Mouse (Mus musculus): ENCODE results near the gene Cacna1c. TPM values are rescaled to one million over a fixed set of nuclear protein-coding genes. Genes with fewer than 3 reads are reported as not detected.

The Cacna1c gene
- polyA plus RNA-seq, 1 experiment from 2014 or later = 8.7 TPM

DNA sequence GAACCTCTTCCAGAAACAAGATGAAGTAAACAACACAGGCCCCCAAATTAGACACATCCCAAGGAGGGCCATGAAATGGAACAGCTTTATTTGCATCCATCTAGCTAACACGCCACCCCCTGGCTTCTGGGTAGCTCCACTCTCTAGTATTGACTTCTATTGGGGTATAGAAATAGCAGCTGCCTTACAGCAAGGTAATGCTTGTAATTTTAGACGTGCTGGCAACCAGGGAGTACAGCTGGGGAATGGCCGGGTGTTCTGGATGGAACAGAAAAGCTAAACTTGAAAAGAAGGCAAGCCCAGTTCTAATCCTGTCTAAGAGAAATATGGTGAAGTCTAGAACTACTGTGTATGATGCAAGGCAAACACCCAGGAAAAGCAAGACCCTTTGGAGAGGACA, 329.3 kb downstream of the Cacna1c start:
- 65% methylated on average over 3 of the region's 3 CpGs for WGBS
- H3K9ac ChIP-seq (ENCODE audit: low read length) = no peak overlapping the region
- no peaks in the 10 kb centered on the region for H3K9me3 ChIP-seq (ENCODE audit: control insufficient read depth, low read length)
- H3K4me1 ChIP-seq (ENCODE audit: control insufficient read depth, insufficient read depth, low read length) = peaks cover 4% of the 10 kb centered on the region; the same call in 1 of the 2 replicates
- DNase-seq (ENCODE audit: low spot score) = no peak
- H3K27me3 ChIP-seq (ENCODE audit: control insufficient read depth, insufficient read depth, low read length) = no peaks in the 10 kb centered on the region
- H3K27ac ChIP-seq (replicated peaks; ENCODE audit: low read depth, low read length) = no peak overlapping the region
- no peaks in the 10 kb centered on the region for H3K36me3 ChIP-seq (ENCODE audit: control insufficient read depth, insufficient read depth, low read length)
- no peak for ATAC-seq (ENCODE audit: insufficient number of reproducible peaks, low FRiP score, low TSS enrichment, low read depth)
- H3K4me3 ChIP-seq (ENCODE audit: low read depth, low read length) = no peak overlapping the region
- no peak overlapping the region for H3K4me2 ChIP-seq (ENCODE audit: low read depth, severe bottlenecking)

- H3K4me1 ChIP-seq (ENCODE audit: control insufficient read depth, insufficient read depth, low read length) = peaks cover 4% of the 10 kb centered on the region; the same call in 1 of the 2 replicates
- 88% methylated on average over 5 of the region's 5 CpGs for WGBS
These were observed 330.3 kb downstream of the Cacna1c start for GRCm38 (mm10) chr6:118865777-118866380.

DNA sequence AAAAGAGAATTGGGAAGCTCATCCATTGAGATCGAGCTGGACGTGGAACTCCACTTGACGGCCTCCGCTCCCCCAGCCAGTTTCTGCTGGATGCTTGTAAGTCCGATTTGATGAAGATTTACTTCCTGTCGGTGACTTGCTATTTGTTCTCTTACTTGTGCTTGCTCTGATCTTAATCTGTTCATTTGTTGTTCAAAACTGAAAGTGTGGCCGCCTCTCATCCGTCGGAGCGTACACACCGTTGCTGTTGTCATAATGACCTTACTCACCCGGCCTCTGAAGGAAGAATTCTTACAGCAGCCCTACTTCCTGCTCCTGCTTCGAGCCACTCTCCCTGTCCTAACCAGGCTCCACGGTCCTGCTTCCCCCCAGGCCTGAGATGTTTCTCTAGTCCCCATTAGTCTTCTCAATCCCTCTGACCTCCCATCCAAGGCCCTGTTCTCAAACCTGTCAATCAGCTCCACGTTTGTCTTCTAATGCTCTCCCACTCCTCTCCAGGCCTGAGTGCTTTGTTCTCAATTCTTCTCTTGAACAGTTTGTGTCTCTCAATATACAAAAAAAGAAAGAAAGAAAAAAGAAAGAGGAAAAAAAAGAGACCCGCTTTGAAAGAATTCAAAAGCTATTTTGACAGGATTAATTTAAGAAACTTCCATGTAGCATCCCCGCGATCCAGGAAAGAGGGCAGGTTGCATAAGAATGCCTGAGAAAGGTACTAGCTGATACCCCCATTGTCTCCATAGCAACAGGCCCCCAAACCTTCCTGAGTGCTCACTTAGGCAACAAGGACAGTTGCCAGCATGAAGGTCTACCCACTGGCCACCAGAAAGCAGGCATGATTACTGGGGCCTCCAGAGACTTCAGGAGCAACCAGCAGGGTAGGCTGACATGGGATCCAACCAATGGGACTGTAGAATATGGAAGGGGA, 331.3 kb downstream of the Cacna1c start:
- no peaks in the 10 kb centered on the region for H3K36me3 ChIP-seq (ENCODE audit: control insufficient read depth, insufficient read depth, low read length)
- DNase-seq (ENCODE audit: low spot score) (no peak), ATAC-seq (ENCODE audit: insufficient number of reproducible peaks, low FRiP score, low TSS enrichment, low read depth) (no peak)
- 75% methylated on average over 18 of the region's 18 CpGs for WGBS
- no peak overlapping the region for H3K9ac ChIP-seq (ENCODE audit: low read length)
- H3K27ac ChIP-seq (replicated peaks; ENCODE audit: low read depth, low read length) = no peak overlapping the region
- no peaks in the 10 kb centered on the region for H3K9me3 ChIP-seq (ENCODE audit: control insufficient read depth, low read length)
- peaks cover 4% of the 10 kb centered on the region; the same call in 1 of the 2 replicates for H3K4me1 ChIP-seq (ENCODE audit: control insufficient read depth, insufficient read depth, low read length)
- no peaks in the 10 kb centered on the region for H3K27me3 ChIP-seq (ENCODE audit: control insufficient read depth, insufficient read depth, low read length)
- no peak overlapping the region for H3K4me3 ChIP-seq (ENCODE audit: low read depth, low read length)
- no peak overlapping the region for H3K4me2 ChIP-seq (ENCODE audit: low read depth, severe bottlenecking)

More at GRCm38 (mm10) chr6:118865777-118866380, 330.3 kb downstream of the Cacna1c start:
- no peak for ATAC-seq (ENCODE audit: insufficient number of reproducible peaks, low FRiP score, low TSS enrichment, low read depth)
- Histone ChIP-seq H3K27me3 (ENCODE audit: control insufficient read depth, insufficient read depth, low read length) (no peaks in the 10 kb centered on the region), H3K4me3 (ENCODE audit: low read depth, low read length) (no peak overlapping the region), H3K36me3 (ENCODE audit: control insufficient read depth, insufficient read depth, low read length) (no peaks in the 10 kb centered on the region), H3K9me3 (ENCODE audit: control insufficient read depth, low read length) (no peaks in the 10 kb centered on the region), H3K9ac (ENCODE audit: low read length) (no peak overlapping the region), H3K27ac (replicated peaks; ENCODE audit: low read depth, low read length) (no peak overlapping the region), H3K4me2 (ENCODE audit: low read depth, severe bottlenecking) (no peak overlapping the region)
- DNase-seq (ENCODE audit: low spot score) = no peak

DNA sequence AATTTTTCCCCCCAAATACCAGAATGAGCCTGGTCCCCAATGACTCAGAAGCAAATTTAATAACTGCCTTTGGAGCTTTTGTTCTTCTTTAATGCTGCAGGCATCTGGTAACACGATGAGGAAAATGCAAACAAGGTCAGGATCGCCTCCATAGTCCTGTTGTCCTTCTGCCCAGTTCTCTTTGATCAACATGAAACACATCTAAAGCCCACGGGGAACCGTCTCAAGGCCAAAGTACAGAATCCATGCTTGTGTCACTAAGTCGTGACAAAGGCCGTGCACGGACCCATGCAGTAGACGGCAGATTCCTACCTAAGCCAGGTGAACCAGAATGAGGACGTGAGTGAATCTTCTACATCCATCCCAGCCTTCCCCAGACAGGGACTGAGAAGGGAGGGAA, 333.5 kb downstream of the Cacna1c start:
- 91% methylated on average over 9 of the region's 9 CpGs for WGBS
- no peak overlapping the region for H3K27ac ChIP-seq (replicated peaks; ENCODE audit: low read depth, low read length)

GRCm38 (mm10) chr6:118862091-118862490, 334.1 kb downstream of the Cacna1c start:
- DNase-seq (ENCODE audit: low spot score) (no peak), ATAC-seq (ENCODE audit: insufficient number of reproducible peaks, low FRiP score, low TSS enrichment, low read depth) (no peak)
- no peak overlapping the region for H3K4me3 ChIP-seq (ENCODE audit: low read depth, low read length)
- H3K4me2 ChIP-seq (ENCODE audit: low read depth, severe bottlenecking) = no peak overlapping the region
- H3K27ac ChIP-seq (replicated peaks; ENCODE audit: low read depth, low read length) = no peak overlapping the region
- H3K9me3 ChIP-seq (ENCODE audit: control insufficient read depth, low read length) = no peaks in the 10 kb centered on the region
- no peaks in the 10 kb centered on the region for H3K27me3 ChIP-seq (ENCODE audit: control insufficient read depth, insufficient read depth, low read length)
- no peaks in the 10 kb centered on the region for H3K4me1 ChIP-seq (ENCODE audit: control insufficient read depth, insufficient read depth, low read length)
- H3K36me3 ChIP-seq (ENCODE audit: control insufficient read depth, insufficient read depth, low read length) = no peaks in the 10 kb centered on the region
- no peak overlapping the region for H3K9ac ChIP-seq (ENCODE audit: low read length)
- WGBS = 92% methylated on average over 5 of the region's 5 CpGs

More for the DNA sequence above, 333.5 kb downstream of the Cacna1c start:
- no peak for DNase-seq (ENCODE audit: low spot score)
- H3K4me3 ChIP-seq (ENCODE audit: low read depth, low read length) = no peak overlapping the region
- H3K9ac ChIP-seq (ENCODE audit: low read length) = no peak overlapping the region
- no peaks in the 10 kb centered on the region for H3K36me3 ChIP-seq (ENCODE audit: control insufficient read depth, insufficient read depth, low read length)
- H3K27me3 ChIP-seq (ENCODE audit: control insufficient read depth, insufficient read depth, low read length) = no peaks in the 10 kb centered on the region
- no peaks in the 10 kb centered on the region for H3K4me1 ChIP-seq (ENCODE audit: control insufficient read depth, insufficient read depth, low read length)
- no peak for ATAC-seq (ENCODE audit: insufficient number of reproducible peaks, low FRiP score, low TSS enrichment, low read depth)
- H3K4me2 ChIP-seq (ENCODE audit: low read depth, severe bottlenecking) = no peak overlapping the region
- no peaks in the 10 kb centered on the region for H3K9me3 ChIP-seq (ENCODE audit: control insufficient read depth, low read length)

DNA sequence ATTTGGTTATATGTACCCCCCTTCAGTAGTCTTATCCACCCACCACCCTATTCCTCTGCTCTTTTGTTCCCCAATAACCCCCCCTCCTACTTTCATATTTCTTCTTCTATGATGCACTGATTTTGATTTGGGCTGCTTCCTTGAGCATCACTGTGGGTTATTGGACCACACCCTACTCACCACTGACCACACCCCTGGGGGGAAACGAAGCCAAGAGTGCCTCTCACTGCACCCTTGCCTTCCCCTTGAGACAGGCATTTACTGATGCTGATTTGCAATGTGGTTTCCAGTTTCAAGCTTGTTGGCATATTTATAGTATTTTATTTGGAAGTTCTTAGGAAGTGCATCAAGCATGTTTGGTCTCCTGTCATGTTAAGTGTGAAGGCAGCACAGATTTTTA, 337.8 kb downstream of the Cacna1c start:
- no peak overlapping the region for H3K27ac ChIP-seq (replicated peaks; ENCODE audit: low read depth, low read length)
- H3K27me3 ChIP-seq (ENCODE audit: control insufficient read depth, insufficient read depth, low read length) = no peaks in the 10 kb centered on the region
- H3K9ac ChIP-seq (ENCODE audit: low read length) = no peak overlapping the region
- H3K9me3 ChIP-seq (ENCODE audit: control insufficient read depth, low read length) = no peaks in the 10 kb centered on the region
- no peak overlapping the region for H3K4me3 ChIP-seq (ENCODE audit: low read depth, low read length)
- no peaks in the 10 kb centered on the region for H3K36me3 ChIP-seq (ENCODE audit: control insufficient read depth, insufficient read depth, low read length)
- no peak overlapping the region for H3K4me2 ChIP-seq (ENCODE audit: low read depth, severe bottlenecking)
- WGBS = 35% methylated on average over 1 of the region's 1 CpGs
- ATAC-seq (ENCODE audit: insufficient number of reproducible peaks, low FRiP score, low TSS enrichment, low read depth) (no peak), DNase-seq (ENCODE audit: low spot score) (no peak)
- no peaks in the 10 kb centered on the region for H3K4me1 ChIP-seq (ENCODE audit: control insufficient read depth, insufficient read depth, low read length)

- DNase-seq (ENCODE audit: low spot score) (no peak), ATAC-seq (ENCODE audit: insufficient number of reproducible peaks, low FRiP score, low TSS enrichment, low read depth) (no peak)
- H3K4me3 ChIP-seq (ENCODE audit: low read depth, low read length) = no peak overlapping the region
- no peak overlapping the region for H3K4me2 ChIP-seq (ENCODE audit: low read depth, severe bottlenecking)
- H3K36me3 ChIP-seq (ENCODE audit: control insufficient read depth, insufficient read depth, low read length) = no peaks in the 10 kb centered on the region
- H3K4me1 ChIP-seq (ENCODE audit: control insufficient read depth, insufficient read depth, low read length) = no peaks in the 10 kb centered on the region
- no peaks in the 10 kb centered on the region for H3K27me3 ChIP-seq (ENCODE audit: control insufficient read depth, insufficient read depth, low read length)
- 81% methylated on average over 6 of the region's 6 CpGs for WGBS
- H3K9me3 ChIP-seq (ENCODE audit: control insufficient read depth, low read length) = no peaks in the 10 kb centered on the region
- no peak overlapping the region for H3K9ac ChIP-seq (ENCODE audit: low read length)
- no peak overlapping the region for H3K27ac ChIP-seq (replicated peaks; ENCODE audit: low read depth, low read length)
These were observed 344.1 kb downstream of the Cacna1c start for GRCm38 (mm10) chr6:118852131-118852530.

- Histone ChIP-seq H3K36me3 (ENCODE audit: control insufficient read depth, insufficient read depth, low read length) (no peaks in the 10 kb centered on the region), H3K4me2 (ENCODE audit: low read depth, severe bottlenecking) (no peak overlapping the region), H3K4me1 (ENCODE audit: control insufficient read depth, insufficient read depth, low read length) (no peaks in the 10 kb centered on the region), H3K4me3 (ENCODE audit: low read depth, low read length) (no peak overlapping the region), H3K27me3 (ENCODE audit: control insufficient read depth, insufficient read depth, low read length) (no peaks in the 10 kb centered on the region), H3K9me3 (ENCODE audit: control insufficient read depth, low read length) (no peaks in the 10 kb centered on the region), H3K9ac (ENCODE audit: low read length) (no peak overlapping the region), H3K27ac (replicated peaks; ENCODE audit: low read depth, low read length) (no peak overlapping the region)
- ATAC-seq (ENCODE audit: insufficient number of reproducible peaks, low FRiP score, low TSS enrichment, low read depth) = no peak
- DNase-seq (ENCODE audit: low spot score) = no peak
- WGBS = 94% methylated on average over 3 of the region's 3 CpGs
These were observed 345.1 kb downstream of the Cacna1c start for GRCm38 (mm10) chr6:118851086-118851485.

All from limb, embryonic 11.5 days (tissue).